Mouse (Mus musculus) Patski (cell line): ENCODE results near the gene Gca. TPM values are rescaled to one million over a fixed set of nuclear protein-coding genes. Genes with fewer than 3 reads are reported as not detected.

ENCODE experiments used
- ATAC-seq: fragments of 100-300 bp; one replicate; pipeline ENCODE4 v1.8.0; 2021
- CTCF ChIA-PET: fragments of 350-600 bp; sonication (Branson Sonifier 250); formaldehyde crosslinking; loops from one replicate; lab custom pipeline; 2022; ENCODE audit warnings: inconsistent platforms; lab: Charles Lee
- POLR2A ChIA-PET: fragments of 350-600 bp; sonication (Branson Sonifier 250); formaldehyde crosslinking; loops from one replicate; lab custom pipeline; 2022; ENCODE audit warnings: antibody characterized with exemption, inconsistent platforms; lab: Charles Lee
- DNase-seq: peaks from one replicate; pipeline ENCODE4 v3.0.0-alpha.2; 2011; ENCODE audit warnings: low read depth, low spot score
- H3K27me3 ChIP-seq: fragments of 371-371 bp; one replicate; pipeline ENCODE4 v1.5.1; 2021
- CTCF ChIP-seq: fragments of 100-300 bp; IDR thresholded peaks from one replicate; pipeline ENCODE4 v1.5.1; 2021
- in situ Hi-C: fragments of 300-500 bp; cut with MboI; formaldehyde crosslinking; loops from 3 replicates; pipeline ENCODE4 v1.11.1; 2018; ENCODE audit warnings: low pct_unique_long_range_greater_than_20kb, mixed read lengths
- polyA plus RNA-seq: library from polyadenylated mRNA; unstranded; gene quantifications from one replicate; pipeline ENCODE4 v1.2.3, GENCODE M21; 2021

Gca gene
- polyA plus RNA-seq: 7.6 TPM

GRCm38 (mm10) chr2:62664135-62664670 is at the start of gene Gca:
Gene Gca, plus strand, starts transcription at chr2:62664285.
- ATAC-seq: peak; percentile 99
- no peak for TF ChIP-seq CTCF
- peak; percentile 41 for DNase-seq
- H3K27me3 ChIP-seq: no peaks in the 10 kb centered on the region
- ChIA-PET CTCF (interaction anchor here (2.1 kb wide), 1 partner anchor 10 kb away, joined by 5 read pairs; no protein-coding TSS in a partner anchor), POLR2A (interaction anchor here (0.6 to 0.7 kb wide), 2 partner anchors 318 to 607 kb away, joined by 3 to 6 read pairs; no protein-coding TSS in a partner anchor)
- in situ Hi-C loops: no loop called here

GRCm38 (mm10) chr2:62618934-62619341 is 45.1 kb upstream of the Gca start:
- ChIA-PET POLR2A (no interaction called here), CTCF (interaction anchor here (1.0 to 1.4 kb wide), 2 partner anchors 11 to 62 kb away, joined by 3 to 4 read pairs; no protein-coding TSS in a partner anchor)
- DNase-seq (no peak), ATAC-seq (no peak)
- in situ Hi-C loops: no loop called here
- no peaks in the 10 kb centered on the region for H3K27me3 ChIP-seq
- no peak for TF ChIP-seq CTCF

DNA sequence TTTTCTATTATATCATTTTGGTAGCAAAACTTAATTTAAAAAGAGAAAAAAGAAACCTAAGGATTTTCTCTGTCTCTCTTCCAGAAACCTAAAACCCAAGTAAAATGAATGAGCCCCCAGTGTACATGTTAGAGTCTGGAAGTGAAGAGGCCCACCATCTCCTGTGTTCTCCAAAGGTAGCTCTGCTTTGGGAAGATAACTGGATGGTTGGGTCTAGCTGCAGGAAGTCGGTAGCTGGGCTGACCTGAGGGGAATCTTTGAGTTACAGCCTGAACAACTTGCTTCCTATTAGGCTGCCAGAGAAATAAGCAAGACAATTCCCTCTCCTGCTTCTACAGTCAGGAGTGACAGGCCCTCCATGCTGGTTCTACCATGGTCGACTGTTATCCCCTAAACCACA is 44.4 kb upstream of the Gca start:
- in situ Hi-C loops: loop anchor here (10.0 kb wide), 3 partner anchors 155 to 635 kb away; no protein-coding TSS in a partner anchor
- ATAC-seq (no peak), DNase-seq (no peak)
- no peak for TF ChIP-seq CTCF
- H3K27me3 ChIP-seq: no peaks in the 10 kb centered on the region
- CTCF ChIA-PET: interaction anchor here (1.0 to 1.4 kb wide), 2 partner anchors 11 to 63 kb away, joined by 3 to 4 read pairs; no protein-coding TSS in a partner anchor
- POLR2A ChIA-PET: no interaction called here

DNA sequence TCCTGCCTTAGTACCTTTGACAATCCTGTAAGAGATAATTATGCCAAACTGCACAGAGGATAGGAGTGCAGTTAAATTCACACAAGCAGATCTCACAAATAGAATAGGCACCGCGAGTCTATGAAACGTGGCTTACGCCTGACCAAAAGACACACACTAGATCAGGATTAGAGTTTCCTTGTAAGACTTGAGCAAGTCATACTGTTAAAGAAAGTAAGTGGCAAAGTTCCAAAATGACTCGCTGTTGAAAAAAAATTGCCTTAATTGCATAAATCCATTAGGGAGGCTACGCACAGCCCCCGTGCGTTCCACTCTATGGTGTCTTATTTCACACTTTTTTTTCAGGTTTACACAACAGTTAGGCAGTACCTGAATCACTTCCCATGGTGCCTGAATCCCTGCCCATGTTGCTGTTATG is 41.1 kb upstream of the Gca start:
- CTCF ChIA-PET: interaction anchor here (1.3 kb wide), 1 partner anchor 21 kb away, joined by 3 read pairs; no protein-coding TSS in a partner anchor
- TF ChIP-seq CTCF: no peak
- ATAC-seq: no peak
- in situ Hi-C loops: loop anchor here (10.0 kb wide), 3 partner anchors 158 to 638 kb away; no protein-coding TSS in a partner anchor
- POLR2A ChIA-PET: no interaction called here
- DNase-seq: no peak
- H3K27me3 ChIP-seq: no peaks in the 10 kb centered on the region

DNA sequence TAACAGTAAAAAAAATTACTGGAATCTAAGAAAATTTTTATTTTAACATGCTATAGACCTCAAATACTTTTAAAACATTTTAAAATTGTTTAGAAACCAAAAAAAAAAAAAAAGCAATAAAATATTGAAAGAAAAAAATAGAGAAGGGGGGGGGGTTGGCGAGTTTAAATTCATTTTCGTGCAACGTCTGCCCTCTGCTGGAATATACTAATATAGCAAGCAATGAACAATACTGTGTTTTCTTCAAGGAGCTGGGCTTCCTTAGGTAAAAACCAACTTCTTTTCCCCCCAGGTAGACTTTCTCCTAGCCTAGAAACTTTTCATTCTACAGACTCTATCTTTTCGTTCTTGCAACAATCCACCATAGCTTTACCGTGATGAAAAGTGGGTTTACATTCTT is 36.4 kb upstream of the Gca start:
- in situ Hi-C loops: loop anchor here (10.0 to 25.0 kb wide), 4 partner anchors 163 to 990 kb away; no protein-coding TSS in a partner anchor
- ATAC-seq: no peak

GRCm38 (mm10) chr2:62628356-62628755 is 35.7 kb upstream of the Gca start:
- ATAC-seq: no peak
- ChIA-PET CTCF (interaction anchor here (0.9 to 1.5 kb wide), 12 partner anchors 9 to 282 kb away, joined by 3 to 6 read pairs (median 3); no protein-coding TSS in a partner anchor), POLR2A (no interaction called here)
- no peak for DNase-seq
- H3K27me3 ChIP-seq: no peaks in the 10 kb centered on the region
- in situ Hi-C loops: loop anchor here (10.0 to 25.0 kb wide), 4 partner anchors 164 to 991 kb away; no protein-coding TSS in a partner anchor
- TF ChIP-seq CTCF: no peak

More for the DNA sequence above, 36.4 kb upstream of the Gca start:
- no peak for DNase-seq
- peak; percentile 37 for TF ChIP-seq CTCF
- H3K27me3 ChIP-seq: no peaks in the 10 kb centered on the region
- CTCF ChIA-PET: interaction anchor here (0.9 to 1.5 kb wide), 11 partner anchors 9 to 186 kb away, joined by 3 to 6 read pairs (median 3); no protein-coding TSS in a partner anchor
- POLR2A ChIA-PET: no interaction called here

DNA sequence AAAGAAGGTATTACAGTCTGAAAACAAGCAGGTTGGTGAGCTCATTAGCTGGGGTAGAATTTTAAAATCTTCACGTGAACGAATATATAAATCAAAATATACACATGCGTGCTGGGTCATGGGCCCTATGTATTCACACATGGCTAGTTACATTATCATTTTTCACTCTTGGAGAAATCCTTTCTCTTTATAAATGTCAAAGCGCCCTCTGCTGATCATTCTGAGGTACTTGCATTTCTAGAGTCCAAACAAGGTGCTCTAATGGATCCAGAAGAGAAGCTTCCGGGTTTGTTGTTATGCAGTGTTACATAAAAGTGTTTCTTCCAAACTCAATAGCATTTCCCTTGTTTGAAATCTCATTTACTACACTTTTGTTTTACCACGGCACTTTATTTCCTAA is 33.6 kb upstream of the Gca start:
- POLR2A ChIA-PET: no interaction called here
- no peaks in the 10 kb centered on the region for H3K27me3 ChIP-seq
- peak; percentile 78 for ATAC-seq
- CTCF ChIA-PET: interaction anchor here (0.9 to 3.6 kb wide), 6 partner anchors 11 to 151 kb away, joined by 3 to 27 read pairs (median 3); no protein-coding TSS in a partner anchor
- no peak for DNase-seq
- in situ Hi-C loops: loop anchor here (25.0 kb wide), 1 partner anchor 993 kb away; no protein-coding TSS in a partner anchor
- TF ChIP-seq CTCF: peak; percentile 64

DNA sequence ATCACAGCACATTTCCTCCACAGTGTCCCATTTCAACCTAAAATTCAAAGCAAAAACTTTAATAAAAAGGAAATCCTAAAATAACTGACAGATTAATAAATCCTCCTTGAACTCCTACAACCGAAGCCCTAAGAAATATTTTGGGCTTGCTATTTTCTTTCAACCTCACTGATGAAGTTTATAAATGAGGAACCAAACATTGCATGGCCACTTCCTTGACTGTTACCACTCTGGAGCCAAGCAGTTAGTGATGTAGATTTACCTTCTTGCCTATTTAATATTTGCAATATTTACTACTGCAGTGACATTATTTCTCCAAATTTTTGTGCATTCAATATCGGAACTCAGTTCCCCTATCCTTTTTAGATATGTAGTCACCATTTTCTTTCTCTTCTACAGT is 24.2 kb upstream of the Gca start:
- no peak for DNase-seq
- ChIA-PET CTCF (no interaction called here), POLR2A (no interaction called here)
- in situ Hi-C loops: loop anchor here (25.0 kb wide), 1 partner anchor 1003 kb away; no protein-coding TSS in a partner anchor
- no peak for ATAC-seq
- H3K27me3 ChIP-seq: no peaks in the 10 kb centered on the region
- TF ChIP-seq CTCF: no peak

DNA sequence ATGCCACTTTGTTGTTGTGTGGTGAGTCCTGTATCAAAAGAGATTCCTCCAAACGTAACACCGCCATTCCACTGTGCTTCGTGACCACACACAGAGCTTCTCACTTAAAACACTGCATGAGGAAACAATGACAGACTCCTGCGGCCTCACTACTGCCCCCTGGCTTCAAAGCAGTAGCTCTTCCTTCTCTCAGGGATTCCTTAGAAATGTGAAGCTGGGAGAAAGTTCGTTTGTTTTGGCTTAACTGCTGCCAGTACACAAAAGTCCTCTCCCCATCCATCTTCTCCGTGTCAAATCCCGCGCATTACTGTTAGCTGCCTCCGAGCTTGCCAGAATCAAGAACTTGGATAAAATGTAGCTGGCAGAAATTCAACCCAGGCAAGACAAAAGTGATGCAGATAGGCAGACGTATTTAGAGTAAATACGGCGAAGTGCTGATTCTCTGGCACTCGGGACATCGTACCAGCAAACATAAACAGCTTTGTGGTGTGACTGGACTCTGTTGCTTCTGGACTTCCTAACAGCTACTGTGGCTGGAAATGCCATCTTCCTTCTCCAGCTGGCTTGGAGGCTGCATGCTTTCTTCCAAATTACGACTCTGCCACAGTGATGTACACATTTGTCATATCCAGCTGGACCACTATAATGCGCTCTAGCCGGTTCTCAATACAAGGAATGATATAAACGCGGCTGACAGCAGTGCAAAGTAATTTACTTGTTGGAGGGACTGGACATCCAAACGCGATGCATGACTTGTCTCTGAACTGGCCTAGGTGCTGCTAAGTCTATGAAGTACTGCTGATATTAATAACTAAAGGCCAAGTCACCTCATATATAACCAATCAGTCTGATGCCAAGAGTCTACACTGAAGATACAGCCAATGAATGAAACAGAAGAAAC is 20.4 kb upstream of the Gca start:
- peak; percentile 59 for TF ChIP-seq CTCF
- CTCF ChIA-PET: interaction anchor here (0.8 to 4.0 kb wide), 7 partner anchors 9 to 238 kb away, joined by 3 to 27 read pairs (median 3); no protein-coding TSS in a partner anchor
- no peak for ATAC-seq
- in situ Hi-C loops: loop anchor here (25.0 kb wide), 1 partner anchor 1006 kb away; no protein-coding TSS in a partner anchor
- POLR2A ChIA-PET: no interaction called here
- H3K27me3 ChIP-seq: no peaks in the 10 kb centered on the region
- no peak for DNase-seq

DNA sequence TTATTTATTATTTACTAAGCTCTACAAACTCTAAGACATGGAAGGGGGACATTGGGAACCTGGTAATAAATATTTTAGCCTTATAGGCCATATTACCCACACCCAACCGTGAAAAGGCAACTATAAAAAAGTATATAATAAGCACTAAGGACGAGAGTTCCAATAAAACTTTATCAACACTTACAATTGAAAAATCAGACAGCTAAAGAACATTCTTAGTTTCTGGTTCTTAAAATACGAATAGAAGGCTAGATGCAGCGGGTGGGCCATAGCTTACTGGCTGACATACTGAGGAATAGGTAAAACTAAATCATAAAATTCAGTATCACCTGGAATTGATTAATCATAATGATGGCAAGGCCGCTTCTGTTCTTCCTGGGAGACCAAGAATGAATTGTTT is 19.2 kb upstream of the Gca start:
- ChIA-PET CTCF (interaction anchor here (1.2 to 4.0 kb wide), 3 partner anchors 14 to 239 kb away, joined by 3 to 27 read pairs (median 6); no protein-coding TSS in a partner anchor), POLR2A (no interaction called here)
- ATAC-seq (no peak), DNase-seq (no peak)
- no peaks in the 10 kb centered on the region for H3K27me3 ChIP-seq
- in situ Hi-C loops: loop anchor here (25.0 kb wide), 1 partner anchor 1008 kb away; no protein-coding TSS in a partner anchor
- TF ChIP-seq CTCF: no peak
